Mouse (Mus musculus) kidney, adult 2 months (tissue): ENCODE measurements around the gene Phf2. TPM values are rescaled to one million over a fixed set of nuclear protein-coding genes. Genes with fewer than 3 reads are reported as not detected.
A peak's percentile ranks its signal among the peaks of the same experiment; 100 is the strongest.

Experiments used
- DNase-seq: peaks from one replicate; pipeline ENCODE4 v3.0.0; 2021
- H3K27ac ChIP-seq: fragments of 200-500 bp; 2 replicates; pipeline ENCODE4 v1.5.1; 2012; ENCODE audit warnings: low read depth, low read length, control low read depth, inconsistent platforms; ENCODE audit not compliant: insufficient read depth
- H3K27me3 ChIP-seq: fragments of 200-500 bp; replicated peaks from 2 replicates; pipeline ENCODE4 v1.6.1; 2012; ENCODE audit warnings: mild to moderate bottlenecking, moderate library complexity, low read length, inconsistent platforms; ENCODE audit not compliant: control insufficient read depth, insufficient read depth
- H3K36me3 ChIP-seq: fragments of 200-500 bp; 2 replicates; pipeline ENCODE4 v1.6.1; 2012; ENCODE audit warnings: mild to moderate bottlenecking, moderate library complexity, low read length, inconsistent platforms; ENCODE audit not compliant: control insufficient read depth, insufficient read depth
- H3K4me1 ChIP-seq: fragments of 200-500 bp; 2 replicates; pipeline ENCODE4 v1.6.1; 2011; ENCODE audit warnings: low read length; ENCODE audit not compliant: control insufficient read depth, insufficient read depth
- H3K4me3 ChIP-seq: fragments of 200-500 bp; 2 replicates; pipeline ENCODE4 v1.5.1; 2011; ENCODE audit warnings: mild to moderate bottlenecking, low read depth, low read length, control low read depth; ENCODE audit not compliant: insufficient read depth
- CTCF ChIP-seq: fragments of 200-500 bp; conservative IDR thresholded peaks from 2 replicates; pipeline ENCODE4 v1.5.1; 2011; ENCODE audit warnings: low read depth, mild to moderate bottlenecking, control low read depth, low read length, moderate library complexity, mixed read lengths; ENCODE audit not compliant: insufficient read depth, insufficient read length
- POLR2A ChIP-seq: fragments of 200-500 bp; IDR thresholded peaks from one replicate; pipeline ENCODE4 v1.6.1; 2011; ENCODE audit warnings: low read depth, low read length, control low read depth
- WGBS: fragments of 180-500 bp; shearing (Covaris S2); methylation state at CpG from one replicate; pipeline ENCODE4 v1.1.7; 2018; 5-methylcytosine and 5-hydroxymethylcytosine counted together
- polyA plus RNA-seq: library from polyadenylated mRNA; depleted of rRNA; stranded (reverse); fragments of >200 nt; gene quantifications from 2 replicates; pipeline ENCODE4 v1.2.3, GENCODE M21; 2012

Gene Phf2
- polyA plus RNA-seq, 1 experiment: 15.2 TPM

DNA sequence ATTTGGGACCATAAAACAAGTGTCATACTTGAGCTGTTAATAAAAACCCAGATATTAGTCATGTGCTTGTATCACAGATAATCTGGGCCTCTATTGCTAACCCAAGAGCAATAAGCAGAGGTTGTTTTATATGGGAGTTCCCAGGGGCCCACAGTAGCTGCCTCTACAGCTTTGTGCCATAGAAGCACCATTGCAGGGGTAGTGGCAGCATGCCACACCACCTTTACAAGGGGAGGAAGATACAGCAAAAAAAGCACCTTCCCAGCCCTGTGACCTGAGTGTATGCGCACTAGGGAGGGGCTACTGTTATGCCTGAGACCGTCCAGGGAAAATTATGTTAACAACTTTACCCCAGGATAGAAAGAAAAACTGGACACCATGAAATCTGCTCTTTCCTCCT, 34.5 kb upstream of the Phf2 start:
- 98% methylated on average over 2 of the region's 2 CpGs for WGBS
- peaks cover 1% of the 10 kb centered on the region; the same call in 1 of the 2 replicates for H3K36me3 ChIP-seq
- H3K27ac ChIP-seq: no peak overlapping the region
- no peaks in the 10 kb centered on the region for H3K4me1 ChIP-seq
- no peak for DNase-seq
- no peak overlapping the region for H3K4me3 ChIP-seq
- TF ChIP-seq POLR2A (no peak), CTCF (no peak)
- H3K27me3 ChIP-seq: no peaks in the 10 kb centered on the region

DNA sequence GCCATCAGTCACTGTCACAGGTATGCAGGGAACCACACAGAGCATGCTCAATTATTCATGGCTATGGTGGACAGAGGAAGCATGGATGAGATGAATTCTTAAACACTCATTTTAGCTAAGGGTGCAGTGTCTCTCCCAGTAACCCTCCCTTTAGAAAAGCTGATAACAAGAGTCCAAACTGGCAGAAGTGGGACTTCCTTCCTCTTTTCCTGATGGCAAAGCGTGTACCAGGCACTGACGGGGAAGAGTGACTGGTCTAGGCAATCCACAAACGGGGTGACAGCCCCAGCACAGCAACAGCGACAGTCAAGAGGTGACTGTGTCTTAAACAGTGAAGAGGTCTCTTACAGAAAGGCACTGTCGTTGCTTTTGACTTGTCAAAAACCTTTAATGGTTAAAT, 24.5 kb upstream of the Phf2 start:
- Histone ChIP-seq H3K36me3 (peaks cover 3% of the 10 kb centered on the region; the same call in 1 of the 2 replicates), H3K27ac (no peak overlapping the region), H3K4me3 (no peak overlapping the region), H3K27me3 (no peaks in the 10 kb centered on the region), H3K4me1 (no peaks in the 10 kb centered on the region)
- WGBS: 87% methylated on average over 5 of the region's 5 CpGs
- TF ChIP-seq CTCF (no peak), POLR2A (no peak)
- no peak for DNase-seq

DNA sequence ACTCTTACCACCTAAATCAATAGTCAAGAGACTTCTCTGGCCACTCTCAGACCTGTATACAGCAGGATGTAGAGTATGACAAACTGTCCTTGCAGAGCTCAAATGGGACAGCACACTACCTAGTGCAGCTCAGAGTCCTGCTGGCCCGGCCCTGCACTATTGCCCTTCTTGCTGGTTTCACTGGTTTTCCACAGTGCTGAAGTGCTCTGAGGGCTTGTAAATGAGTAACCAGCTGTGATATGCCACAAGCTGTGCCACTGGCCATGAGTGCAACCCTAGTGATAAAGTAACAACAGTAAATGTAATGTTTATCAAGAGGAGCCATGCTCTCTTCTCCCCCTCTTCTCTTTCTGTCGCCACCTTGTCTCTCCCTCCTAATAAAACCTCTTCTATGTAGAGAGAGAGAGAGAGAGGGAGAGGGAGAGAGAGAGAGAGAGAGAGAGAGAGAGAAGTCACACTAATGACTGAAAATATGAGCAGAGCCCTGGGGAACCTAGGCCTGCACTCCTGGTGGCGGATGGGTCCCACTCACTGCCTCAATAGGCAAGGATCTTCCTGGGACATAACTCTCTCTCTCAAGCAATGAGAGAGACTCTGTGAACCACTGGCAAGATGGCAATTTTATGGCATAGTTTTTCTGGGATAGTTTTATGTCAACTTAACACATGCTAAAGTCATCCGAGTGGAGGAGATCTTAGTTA, 19.5 kb upstream of the Phf2 start:
- no peaks in the 10 kb centered on the region for H3K27me3 ChIP-seq
- H3K36me3 ChIP-seq: peaks cover 5% of the 10 kb centered on the region
- peak; percentile 66 for DNase-seq
- H3K4me3 ChIP-seq: no peak overlapping the region
- H3K27ac ChIP-seq: no peak overlapping the region
- H3K4me1 ChIP-seq: no peaks in the 10 kb centered on the region
- 62% methylated on average over 4 of the region's 4 CpGs for WGBS
- TF ChIP-seq POLR2A: no peak
- 0 out of 2 replicates have a peak, but pooled peaks have one; percentile 5 for TF ChIP-seq CTCF

DNA sequence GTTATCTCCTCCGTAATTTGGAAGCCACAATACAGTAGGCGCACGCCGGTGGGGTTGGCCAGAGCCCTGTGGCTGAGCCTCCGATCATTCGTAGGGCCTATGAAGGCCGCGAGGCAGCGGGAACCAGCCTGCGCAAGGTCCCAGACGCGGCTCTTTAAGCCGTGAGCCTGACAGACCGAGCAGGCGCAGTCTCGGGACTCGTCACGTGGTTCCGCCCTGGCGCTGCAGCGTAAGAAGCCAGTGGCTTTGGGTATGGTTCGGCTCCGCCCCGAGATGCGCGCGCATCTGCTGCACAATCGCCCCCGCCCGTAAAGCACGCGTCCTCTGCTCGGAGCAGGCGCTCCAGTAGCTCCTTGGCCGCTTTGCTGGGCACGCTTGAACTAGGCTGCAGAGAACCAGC, 7.6 kb upstream of the Phf2 start:
- DNase-seq: peak; percentile 99
- peaks cover 3% of the 10 kb centered on the region for H3K36me3 ChIP-seq
- TF ChIP-seq CTCF (no peak), POLR2A (peak; percentile 97)
- peak overlapping the region; percentile 74 for H3K27ac ChIP-seq
- peaks cover 5% of the 10 kb centered on the region; the same call in 1 of the 2 replicates for H3K4me1 ChIP-seq
- H3K27me3 ChIP-seq: no peaks in the 10 kb centered on the region
- under 1% methylated on average over 36 of the region's 36 CpGs for whole genome bisulfite sequencing
- H3K4me3 ChIP-seq: peak overlapping the region; percentile 52

DNA sequence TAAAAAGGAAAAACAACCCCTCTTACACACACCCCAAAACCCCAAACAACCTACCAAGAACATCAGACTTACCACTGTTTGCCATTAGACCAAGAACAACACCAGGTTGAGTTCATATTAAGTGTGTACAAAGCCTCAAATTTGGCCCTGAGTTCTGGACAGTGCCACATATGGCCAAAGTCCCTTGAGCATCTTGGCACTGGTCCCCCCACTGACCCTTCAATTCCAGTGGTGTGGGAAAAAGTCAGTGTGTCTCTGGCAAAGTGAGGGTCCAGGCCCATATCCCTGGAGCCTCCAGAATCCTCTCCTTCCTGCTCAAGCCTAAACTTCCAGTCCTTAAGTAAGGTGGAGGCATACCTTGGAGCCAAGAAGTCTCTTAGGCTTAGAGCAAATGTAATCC, 6.9 kb upstream of the Phf2 start:
- peak; percentile 59 for DNase-seq
- H3K4me1 ChIP-seq: peaks cover 5% of the 10 kb centered on the region; the same call in 1 of the 2 replicates
- peak overlapping the region; percentile 74 for H3K27ac ChIP-seq
- peak overlapping the region; percentile 52 for H3K4me3 ChIP-seq
- no peaks in the 10 kb centered on the region for H3K27me3 ChIP-seq
- peaks cover 3% of the 10 kb centered on the region for H3K36me3 ChIP-seq
- TF ChIP-seq CTCF (no peak), POLR2A (no peak)

DNA sequence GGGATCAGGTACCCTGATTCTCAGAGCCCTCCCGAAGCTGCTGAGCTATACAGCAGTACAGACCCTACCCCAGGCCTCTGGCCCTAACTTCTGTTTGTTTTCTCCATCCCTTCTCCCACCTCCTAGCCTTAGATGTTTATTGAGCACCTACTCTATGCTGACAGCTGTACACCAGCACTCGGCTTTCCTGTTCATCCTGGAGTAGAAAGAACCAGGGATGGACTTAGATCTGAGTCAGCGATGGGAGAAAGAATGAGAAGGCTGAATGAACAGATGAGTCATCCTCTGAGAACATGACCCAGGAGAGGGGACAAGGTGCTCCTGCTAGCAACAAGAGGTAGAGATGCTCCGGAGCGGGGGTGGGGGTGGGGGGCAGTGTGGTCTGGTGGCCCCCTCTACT, 1.8 kb upstream of the Phf2 start:
- H3K4me3 ChIP-seq: no peak overlapping the region
- DNase-seq: no peak

DNA sequence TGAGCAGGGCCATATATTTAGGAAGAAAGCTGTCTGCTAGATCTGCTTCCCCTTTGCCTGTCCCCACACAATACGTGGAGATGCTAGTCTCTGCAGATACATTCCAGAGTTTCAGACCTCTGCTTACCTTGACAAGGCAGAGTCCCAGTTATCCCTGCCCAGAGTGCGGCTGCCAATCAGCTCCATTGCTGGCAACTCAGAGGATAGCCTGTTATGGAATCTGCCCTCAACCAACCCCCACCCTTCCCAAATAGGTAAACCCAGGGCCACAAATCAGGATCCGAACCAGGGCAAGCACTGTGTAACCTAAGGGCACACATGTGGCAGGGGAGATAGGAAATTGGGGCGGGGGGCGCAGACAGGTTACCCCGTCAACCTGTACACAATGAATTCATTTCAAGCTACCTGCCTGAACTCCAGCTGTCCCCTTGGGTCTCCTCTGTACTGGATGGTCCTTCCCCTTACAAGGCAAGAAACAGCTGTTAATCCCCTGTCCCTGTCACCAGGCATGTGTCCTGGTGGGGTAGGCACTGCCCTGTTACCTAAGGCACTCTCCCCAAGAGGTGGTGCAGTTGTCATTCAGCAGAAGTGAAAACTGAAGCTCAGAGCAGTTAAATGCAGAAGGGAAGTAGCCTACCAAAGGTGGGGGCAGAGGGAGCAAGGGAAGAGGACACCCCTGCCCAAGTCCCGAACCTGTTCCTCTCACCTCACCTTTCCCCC, 1.1 kb upstream of the Phf2 start:
- WGBS: 63% methylated on average over 7 of the region's 7 CpGs
- DNase-seq: peak; percentile 63
- Histone ChIP-seq H3K4me1 (peaks cover 12% of the 10 kb centered on the region), H3K27ac (peak overlapping the region; percentile 84; the same call in 1 of the 2 replicates), H3K27me3 (no peaks in the 10 kb centered on the region), H3K4me3 (peak overlapping the region; percentile 90), H3K36me3 (no peaks in the 10 kb centered on the region)
- TF ChIP-seq CTCF (0 out of 2 replicates have a peak, but pooled peaks have one; percentile 5), POLR2A (no peak)

More for the DNA sequence above, 1.8 kb upstream of the Phf2 start:
- Histone ChIP-seq H3K4me1 (peaks cover 12% of the 10 kb centered on the region), H3K27me3 (no peaks in the 10 kb centered on the region), H3K27ac (no peak overlapping the region), H3K36me3 (no peaks in the 10 kb centered on the region)
- TF ChIP-seq CTCF (no peak), POLR2A (no peak)
- WGBS: 52% methylated on average over 5 of the region's 5 CpGs
